Mouse (Mus musculus): ENCODE results near the gene Gm21992.

GRCm38 (mm10) chr19:4716756-4717155 is 94.7 kb downstream of the Gm21992 start:
- TF ChIP-seq EP300 (IDR thresholded peaks at IDR 0.05; ENCODE audit: insufficient read depth, low read depth, low read length): no peak
- TF ChIP-seq POLR2A (IDR thresholded peaks at IDR 0.05; ENCODE audit: insufficient read depth, low read length): no peak

Data from ES-Bruce4 (cell line).